Mouse (Mus musculus): ENCODE data around the gene Pafah1b3.

Gene Pafah1b3

DNA sequence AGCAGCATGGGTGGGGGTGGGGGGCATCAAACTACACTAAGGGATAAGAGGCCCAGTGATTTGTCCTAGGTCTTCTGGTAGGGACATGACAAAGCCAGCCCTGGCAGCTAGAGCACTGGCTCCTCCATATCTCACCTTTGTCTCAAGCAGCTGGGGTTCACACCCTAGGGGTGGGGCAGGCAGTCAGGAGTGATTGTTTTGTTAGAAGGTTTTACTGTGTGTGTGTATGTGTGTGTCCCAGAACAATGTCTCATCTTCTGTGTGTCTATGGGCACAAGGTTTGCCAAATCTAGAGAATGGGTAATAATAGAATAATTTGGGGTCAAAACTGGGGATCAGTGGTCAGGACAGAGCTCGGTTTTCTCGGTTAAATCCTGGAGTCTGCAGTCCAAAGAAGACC is 7.7 kb upstream of the Pafah1b3 start:
- no peak for DNase-seq (ENCODE audit: low spot score)

DNA sequence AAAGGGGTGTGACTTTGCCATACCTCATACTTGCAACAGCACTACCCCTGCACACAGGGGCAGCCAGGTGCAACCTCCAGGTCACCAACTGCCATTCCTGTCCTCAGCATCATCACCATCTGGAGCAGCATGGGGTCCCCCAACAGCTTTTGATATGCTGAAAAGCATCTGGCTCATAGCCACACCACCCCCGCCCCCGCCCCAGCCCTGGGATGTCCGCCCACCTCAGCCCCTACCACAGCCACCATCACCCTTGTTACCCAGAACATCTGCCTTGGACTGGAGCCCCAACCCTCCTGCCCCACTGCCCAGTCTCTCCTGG is 5.9 kb upstream of the Pafah1b3 start:
- no peak for DNase-seq (ENCODE audit: low spot score)

DNA sequence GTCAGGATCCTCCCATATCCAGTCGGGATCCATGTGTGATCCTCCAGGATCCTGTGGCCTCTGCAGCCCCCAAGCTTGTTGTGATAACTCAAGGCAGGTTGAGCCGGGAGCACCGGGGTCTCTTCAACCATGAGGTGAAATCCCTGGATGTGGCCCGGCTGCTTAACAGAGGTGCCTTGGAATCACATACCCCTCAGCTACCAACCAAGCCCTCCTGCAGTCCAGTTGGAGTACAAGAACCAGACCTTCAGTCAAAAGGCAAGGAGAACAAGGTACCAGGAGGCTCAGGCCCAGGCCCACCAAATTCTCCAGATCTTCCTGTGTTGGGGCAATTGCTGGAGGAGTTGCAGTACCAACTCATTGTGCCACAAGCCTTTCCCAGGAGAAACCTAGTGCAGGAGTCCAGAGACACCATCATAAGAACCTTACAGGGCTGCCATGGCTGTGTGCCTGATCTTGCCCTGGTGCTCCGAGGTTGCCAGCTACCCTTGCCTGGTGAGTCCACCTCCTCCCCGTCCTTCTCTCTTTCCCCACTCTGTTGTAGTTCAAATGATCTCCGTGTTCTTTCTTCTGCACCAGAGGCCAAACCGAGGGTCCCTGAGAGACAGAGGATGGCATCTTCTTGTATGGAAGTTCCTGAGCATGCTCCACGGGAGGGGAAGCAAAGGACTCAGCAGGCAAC is 5.4 kb upstream of the Pafah1b3 start:
- DNase-seq (ENCODE audit: low spot score): no peak

DNA sequence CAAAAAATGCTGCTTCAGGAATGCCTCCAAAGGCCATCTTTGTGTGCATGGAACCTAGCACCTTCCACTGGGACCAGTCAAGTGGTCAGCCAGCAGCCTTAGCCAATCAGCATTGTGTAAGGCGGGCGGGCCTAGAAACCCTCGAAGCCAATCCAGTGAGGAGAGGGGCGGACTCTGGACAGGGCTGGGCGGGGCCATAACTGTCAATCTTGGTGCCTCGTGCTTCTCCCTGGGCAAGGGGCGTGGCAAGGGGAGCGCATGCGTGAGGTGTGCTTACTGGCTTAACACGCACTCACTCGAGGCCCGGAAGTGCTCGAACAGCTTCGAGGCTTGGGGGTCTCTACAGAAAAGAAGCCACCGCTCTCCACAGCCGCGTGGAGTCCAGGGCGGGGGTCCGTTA is 3.3 kb upstream of the Pafah1b3 start, which contains the start of gene Prr19:
Gene Prr19, plus strand, starts transcription at position 349 of the 400 bp plus-strand sequence.
- no peak for DNase-seq (ENCODE audit: low spot score)

GRCm38 (mm10) chr7:25296945-25297453 is 787 bp downstream of the Pafah1b3 start:
- no peak for DNase-seq (ENCODE audit: low spot score)

DNA sequence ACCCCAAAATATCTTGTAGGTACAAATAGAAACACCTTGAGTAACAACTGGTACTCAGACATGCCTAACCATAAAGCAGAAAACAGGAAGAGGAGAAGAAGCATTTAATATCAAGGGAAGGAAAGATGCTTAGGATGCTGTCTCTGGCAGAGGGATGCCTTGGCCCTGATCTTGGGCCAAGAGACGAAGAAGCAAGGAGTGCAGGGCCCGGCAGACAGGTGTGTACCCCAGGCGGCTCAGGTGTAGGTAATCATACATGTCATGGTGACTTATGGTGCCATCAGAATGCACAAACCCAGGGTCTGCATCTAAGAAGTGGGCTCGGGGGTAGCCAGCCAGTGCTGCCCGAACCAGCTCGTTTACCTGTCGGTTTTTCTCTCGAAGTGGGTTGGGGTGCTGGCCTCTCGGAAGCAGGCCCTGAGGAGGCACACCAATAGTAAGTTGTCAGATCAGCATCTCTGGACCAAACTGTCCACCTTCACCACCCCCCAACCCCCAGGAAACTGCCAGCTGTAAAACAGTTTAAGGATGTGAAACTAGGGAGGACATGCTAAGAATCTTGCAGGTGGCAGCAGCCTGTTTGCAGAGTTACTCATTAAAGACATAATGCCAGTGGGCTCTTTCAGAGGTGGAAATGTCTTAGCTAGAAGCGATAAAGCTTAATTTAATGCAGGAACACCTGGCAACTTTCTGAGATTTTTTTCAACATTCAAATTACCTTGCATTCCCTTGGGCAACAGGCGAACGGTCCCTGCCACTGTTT is 2.6 kb downstream of the Pafah1b3 start:
- no peak for DNase-seq (ENCODE audit: low spot score)

- DNase-seq (ENCODE audit: low spot score): no peak
Observed at GRCm38 (mm10) chr7:25294495-25294894, 3.3 kb downstream of the Pafah1b3 start.

- no peak for DNase-seq (ENCODE audit: low spot score)
Observed at GRCm38 (mm10) chr7:25293191-25293739, 4.5 kb downstream of the Pafah1b3 start.

DNA sequence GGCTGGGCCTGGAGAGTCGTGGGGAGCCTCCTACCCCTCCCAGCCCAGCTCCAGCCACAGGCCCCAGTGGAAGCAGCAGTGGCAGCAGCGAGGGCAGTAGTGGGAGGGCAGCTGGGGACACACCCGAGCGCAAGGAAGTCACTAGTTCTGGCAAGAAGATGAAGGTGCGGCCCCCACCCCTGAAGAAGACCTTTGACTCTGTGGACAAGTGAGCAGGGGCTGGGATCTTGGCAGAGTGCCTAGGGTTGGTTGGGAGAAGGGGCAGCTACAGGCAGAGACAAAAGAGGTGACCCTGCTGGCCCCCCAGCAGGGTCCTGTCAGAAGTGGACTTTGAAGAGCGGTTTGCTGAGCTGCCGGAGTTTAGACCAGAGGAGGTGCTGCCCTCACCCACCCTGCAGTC is 5.7 kb downstream of the Pafah1b3 start:
- DNase-seq (ENCODE audit: low spot score): no peak

DNA sequence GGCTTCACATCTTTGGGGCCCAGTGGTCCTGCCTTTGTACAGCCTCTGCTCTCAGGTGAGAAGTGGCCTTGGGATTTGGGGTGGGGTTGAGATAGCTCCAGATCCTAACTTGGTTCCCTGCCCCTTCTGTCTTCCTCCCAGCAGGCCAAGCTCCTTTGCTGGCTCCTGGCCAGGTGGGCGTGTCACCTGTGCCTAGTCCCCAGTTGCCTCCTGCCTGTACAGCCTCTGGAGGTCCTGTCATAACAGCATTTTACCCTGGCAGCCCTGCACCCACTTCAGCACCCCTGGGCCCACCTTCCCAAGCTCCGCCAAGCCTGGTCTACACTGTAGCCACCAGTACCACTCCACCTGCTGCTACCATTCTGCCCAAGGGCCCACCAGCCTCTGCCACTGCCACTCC is 6.9 kb downstream of the Pafah1b3 start:
- no peak for DNase-seq (ENCODE audit: low spot score)

DNA sequence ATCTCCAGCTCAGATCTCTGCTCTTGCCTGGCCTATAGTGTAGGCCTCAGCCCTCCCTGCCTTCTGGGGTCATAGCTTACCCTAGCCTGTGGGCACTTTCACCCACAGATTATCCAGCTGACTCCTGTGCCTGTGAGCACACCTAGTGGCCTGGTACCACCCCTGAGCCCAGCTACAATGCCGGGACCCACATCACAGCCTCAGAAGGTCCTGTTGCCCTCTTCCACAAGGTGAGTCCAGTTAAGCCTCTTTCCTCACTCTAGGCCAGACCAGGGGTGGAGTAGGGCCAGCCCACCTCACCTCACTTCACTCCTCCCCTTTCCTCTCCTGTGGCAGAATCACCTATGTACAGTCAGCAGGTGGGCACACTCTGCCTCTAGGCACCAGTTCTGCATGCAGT is 7.3 kb downstream of the Pafah1b3 start:
- DNase-seq (ENCODE audit: low spot score): no peak

- no peak for DNase-seq (ENCODE audit: low spot score)
Observed at GRCm38 (mm10) chr7:25289925-25290324, 7.9 kb downstream of the Pafah1b3 start.

DNA sequence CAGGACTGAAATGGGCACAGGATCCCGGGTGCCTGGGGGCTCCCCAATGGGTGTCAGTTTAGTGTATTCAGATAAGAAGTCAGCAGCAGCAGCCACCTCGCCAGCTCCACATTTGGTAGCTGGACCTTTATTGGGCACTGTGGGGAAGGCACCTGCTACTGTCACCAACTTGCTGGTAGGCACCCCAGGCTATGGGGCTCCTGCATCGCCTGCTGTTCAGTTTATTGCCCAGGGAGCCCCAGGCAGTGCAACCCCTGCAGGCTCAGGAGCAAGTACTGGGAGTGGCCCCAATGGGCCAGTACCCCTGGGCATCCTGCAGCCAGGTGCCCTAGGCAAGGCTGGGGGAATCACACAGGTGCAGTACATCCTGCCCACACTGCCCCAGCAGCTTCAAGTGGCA is 9.1 kb downstream of the Pafah1b3 start:
- DNase-seq (ENCODE audit: low spot score): no peak

- no peak for DNase-seq (ENCODE audit: low spot score)
Observed at GRCm38 (mm10) chr7:25288011-25288410, 9.8 kb downstream of the Pafah1b3 start.

GRCm38 (mm10) chr7:25286989-25287388 is 10.8 kb downstream of the Pafah1b3 start:
- DNase-seq (ENCODE audit: low spot score): no peak

DNA sequence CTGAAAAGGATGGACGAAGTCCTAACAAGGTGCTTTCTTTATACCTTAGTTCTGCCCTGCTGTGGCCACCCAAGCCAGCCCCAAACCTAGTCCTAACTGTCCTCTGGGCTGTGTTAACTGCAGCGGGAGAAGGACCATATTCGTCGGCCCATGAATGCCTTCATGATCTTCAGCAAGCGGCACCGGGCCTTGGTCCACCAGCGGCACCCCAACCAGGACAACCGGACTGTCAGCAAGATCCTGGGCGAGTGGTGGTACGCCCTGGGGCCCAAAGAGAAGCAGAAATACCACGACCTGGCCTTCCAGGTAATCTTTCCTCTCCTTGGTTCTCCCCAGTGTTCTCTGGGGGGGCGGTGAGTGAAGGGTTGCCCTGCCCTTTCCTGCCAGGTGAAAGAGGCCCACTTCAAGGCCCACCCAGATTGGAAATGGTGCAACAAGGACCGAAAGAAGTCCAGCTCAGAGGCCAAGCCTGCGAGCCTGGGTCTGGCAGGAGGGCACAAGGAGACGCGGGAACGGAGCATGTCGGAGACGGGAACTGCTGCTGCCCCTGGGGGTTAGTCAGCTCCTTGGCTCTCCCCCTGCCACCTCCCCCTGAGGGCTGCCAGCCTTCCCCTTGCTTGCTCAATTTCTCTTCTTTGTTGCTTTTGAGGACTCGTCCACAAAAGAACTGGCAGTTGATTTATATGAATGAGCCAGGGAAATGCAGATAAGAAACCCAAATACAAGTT is 12.1 kb downstream of the Pafah1b3 start:
- no peak for DNase-seq (ENCODE audit: low spot score)

- no peak for DNase-seq (ENCODE audit: low spot score)
Observed at GRCm38 (mm10) chr7:25284766-25285165, 13.0 kb downstream of the Pafah1b3 start.

DNA sequence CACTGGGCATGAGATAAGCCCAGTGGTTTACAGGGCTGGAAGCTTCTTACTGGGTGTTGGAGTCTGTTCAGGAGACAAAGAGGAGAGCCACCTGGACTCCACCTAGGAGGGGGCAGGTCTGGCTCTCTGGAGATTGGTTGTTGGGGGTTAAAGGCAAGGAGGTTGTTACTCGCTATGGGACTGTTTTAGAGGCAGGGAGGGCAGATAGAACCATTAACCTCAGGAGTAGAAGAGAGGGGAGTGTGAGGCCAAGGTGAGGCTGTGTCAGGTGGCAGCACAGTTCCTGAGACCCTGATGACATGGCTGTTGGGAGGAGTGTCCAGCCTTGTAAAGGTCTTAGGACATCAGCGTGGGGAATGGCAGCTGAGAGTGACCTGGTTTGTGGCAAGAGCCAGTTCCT is 13.6 kb downstream of the Pafah1b3 start:
- DNase-seq (ENCODE audit: low spot score): no peak

- DNase-seq (ENCODE audit: low spot score): no peak
Observed at GRCm38 (mm10) chr7:25283637-25284036, 14.1 kb downstream of the Pafah1b3 start.

DNA sequence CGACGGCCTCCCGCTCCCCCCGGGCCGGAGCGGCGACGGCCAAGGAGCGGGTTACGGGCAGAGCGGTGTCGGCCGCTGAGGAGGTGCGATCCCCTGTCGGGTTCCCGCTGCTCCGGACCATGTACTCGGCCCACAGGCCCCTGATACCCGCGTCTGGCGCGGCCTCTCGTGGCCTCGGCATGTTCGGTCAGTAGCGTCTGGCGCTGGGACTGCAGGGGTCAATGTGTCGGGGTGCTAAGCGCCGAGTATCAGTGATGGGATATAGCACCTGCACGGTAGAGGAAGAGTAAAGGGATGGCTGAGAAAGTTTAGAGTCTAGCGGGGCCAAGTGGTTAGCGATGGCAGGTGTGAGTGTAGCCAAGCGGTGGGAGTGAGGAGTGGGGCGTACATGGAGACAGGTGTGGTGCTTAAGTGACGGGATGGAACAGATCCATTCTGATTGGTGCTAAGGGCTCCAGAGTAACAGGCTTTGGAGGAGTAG is 15.0 kb downstream of the Pafah1b3 start:
- no peak for DNase-seq (ENCODE audit: low spot score)

GRCm38 (mm10) chr7:25281734-25282601 is 15.8 kb downstream of the Pafah1b3 start:
- DNase-seq (ENCODE audit: low spot score): peak; percentile 97
